Mouse (Mus musculus): Measurements from ENCODE around the gene Zfp951.
A peak's percentile ranks its signal among the peaks of the same experiment; 100 is the strongest.
"Not testable (repeated sequence)": the region's sequence is repeated elsewhere in the genome, so short reads cannot be mapped to it uniquely, and the experiment has no call there.

Gene Zfp951

GRCm38 (mm10) chr5:104859962-104860525, at the start of gene Zfp951:
Gene Zfp951, minus strand, starts transcription at chr5:104860070.
- peak; percentile 65 to 74 for DNase-seq

DNA sequence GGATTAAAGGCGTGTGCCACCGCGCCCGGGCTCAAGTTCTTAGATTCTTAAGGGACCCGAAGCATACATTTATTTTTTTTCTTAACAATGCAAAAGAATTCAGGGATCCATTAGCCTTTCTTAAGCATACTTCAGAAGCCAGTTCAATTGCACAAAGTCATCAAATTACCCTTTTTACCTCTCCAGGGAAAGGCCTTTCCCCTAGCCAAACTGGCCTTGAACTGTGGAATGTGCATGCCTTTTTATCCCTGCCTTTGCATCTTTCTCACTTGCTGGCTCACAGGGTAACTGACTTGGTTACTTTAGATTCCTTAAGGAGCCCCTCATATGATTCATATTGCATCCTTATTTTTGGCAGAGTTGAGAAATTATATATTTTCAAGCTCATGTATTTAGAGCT, 46.7 kb upstream of the Zfp951 start:
- not testable (repeated sequence) for DNase-seq

DNA sequence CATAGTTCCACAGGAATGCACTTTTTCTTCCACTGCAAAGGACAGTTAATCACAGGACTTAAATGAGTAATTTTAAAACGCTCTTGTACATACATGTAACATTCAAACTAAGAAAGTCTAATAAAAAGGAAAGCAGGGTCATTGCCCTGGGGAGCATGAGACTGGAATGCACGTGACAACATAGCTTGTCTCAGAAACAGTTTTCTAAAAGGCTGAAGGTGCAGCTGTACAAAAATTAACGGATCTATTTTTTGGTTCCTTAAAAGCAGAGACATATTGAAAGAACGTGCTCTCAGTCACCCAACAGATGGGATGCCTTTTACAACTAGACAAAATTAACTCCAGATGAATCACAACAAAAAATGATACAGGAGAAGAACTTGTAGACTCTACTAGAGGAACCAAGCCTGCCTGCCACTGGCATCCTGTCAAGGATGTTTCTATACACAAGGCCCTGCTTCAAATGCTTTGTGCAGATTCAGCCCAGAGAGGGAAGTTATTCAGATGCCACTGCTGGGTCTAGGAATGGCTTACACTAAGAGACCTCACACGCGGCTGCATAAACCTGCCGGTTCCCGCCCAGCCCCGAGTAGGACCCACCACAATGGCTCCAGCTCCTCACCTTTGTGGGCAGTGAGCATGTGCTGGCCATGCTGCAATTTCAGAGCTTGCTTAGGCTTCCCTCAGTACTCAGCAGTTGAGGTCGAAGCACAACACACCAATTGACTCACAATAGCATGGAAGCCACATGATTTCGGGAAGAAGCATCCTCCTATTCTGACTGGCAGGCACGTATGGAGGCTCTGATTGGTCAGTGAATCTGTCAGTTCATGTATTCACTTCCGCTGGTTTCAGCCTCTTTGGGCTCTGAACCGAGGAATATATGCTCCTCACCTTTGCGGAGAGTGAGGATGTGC, 567 bp downstream of the Zfp951 start:
- DNase-seq = not testable (repeated sequence)

DNA sequence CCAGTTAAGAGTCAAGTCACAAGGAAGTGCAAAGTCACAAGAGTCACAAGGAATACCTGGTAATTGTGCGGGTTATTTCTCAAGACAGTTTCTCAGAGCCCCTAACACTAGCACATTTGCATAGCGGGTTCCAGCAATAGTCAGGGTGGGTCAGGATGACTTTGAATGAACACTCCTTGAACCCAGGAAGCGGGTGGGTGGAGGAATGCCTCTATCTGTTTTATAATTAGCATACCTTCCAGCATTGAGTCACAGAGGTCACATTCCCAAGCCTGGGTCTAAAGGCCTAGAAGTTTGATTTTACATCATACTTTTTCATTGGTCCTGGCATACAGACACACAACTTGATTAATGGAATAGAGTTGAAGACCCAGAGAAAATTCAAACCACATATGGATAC, 5.3 kb downstream of the Zfp951 start:
- DNase-seq = not testable (repeated sequence)

DNA sequence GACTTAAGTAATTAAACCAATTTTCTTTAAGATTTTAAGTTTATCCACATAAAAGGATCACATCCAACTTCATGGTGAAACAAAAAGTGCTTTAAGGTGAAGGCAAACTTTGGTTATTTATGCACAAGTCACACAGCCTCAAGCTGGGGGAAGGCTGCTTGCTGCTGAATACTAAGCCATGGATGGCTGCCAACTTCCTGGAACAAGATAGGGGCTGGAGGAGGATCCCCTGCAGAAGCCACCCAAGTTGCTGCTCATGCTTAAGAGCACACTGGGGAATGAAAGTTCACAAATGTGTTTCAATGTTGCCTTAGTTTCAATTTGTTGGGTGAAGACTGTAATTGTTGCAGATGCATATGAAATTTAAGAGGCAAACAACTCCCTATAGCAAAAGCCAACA, 26.5 kb downstream of the Zfp951 start:
- DNase-seq = no peak

GRCm38 (mm10) chr5:104829611-104830010, 30.3 kb downstream of the Zfp951 start:
- no peak for DNase-seq

DNA sequence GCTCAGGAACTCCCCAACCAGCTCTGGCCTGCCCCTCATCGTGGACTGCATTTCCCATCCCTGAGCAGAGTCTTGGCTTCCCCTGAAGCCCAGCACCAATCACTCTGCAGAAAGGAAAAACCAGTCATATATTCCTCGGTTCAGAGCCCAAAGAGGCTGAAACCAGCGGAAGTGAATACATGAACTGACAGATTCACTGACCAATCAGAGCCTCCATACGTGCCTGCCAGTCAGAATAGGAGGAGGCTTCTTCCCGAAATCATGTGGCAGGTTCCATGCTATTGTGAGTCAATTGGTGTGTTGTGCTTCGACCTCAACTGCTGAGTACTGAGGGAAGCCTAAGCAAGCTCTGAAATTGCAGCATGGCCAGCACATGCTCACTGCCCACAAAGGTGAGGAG, 89.7 kb downstream of the Zfp951 start:
- DNase-seq = not testable (repeated sequence)
